Mouse (Mus musculus) Muller cell, postnatal 12 days (primary cell): Measurements from ENCODE around the gene Runx1.

Experiments
- DNase-seq: peaks from one replicate; pipeline ENCODE4 v3.0.0-alpha.2; 2015; ENCODE audit errors: inconsistent ontology term

Runx1 gene

DNA sequence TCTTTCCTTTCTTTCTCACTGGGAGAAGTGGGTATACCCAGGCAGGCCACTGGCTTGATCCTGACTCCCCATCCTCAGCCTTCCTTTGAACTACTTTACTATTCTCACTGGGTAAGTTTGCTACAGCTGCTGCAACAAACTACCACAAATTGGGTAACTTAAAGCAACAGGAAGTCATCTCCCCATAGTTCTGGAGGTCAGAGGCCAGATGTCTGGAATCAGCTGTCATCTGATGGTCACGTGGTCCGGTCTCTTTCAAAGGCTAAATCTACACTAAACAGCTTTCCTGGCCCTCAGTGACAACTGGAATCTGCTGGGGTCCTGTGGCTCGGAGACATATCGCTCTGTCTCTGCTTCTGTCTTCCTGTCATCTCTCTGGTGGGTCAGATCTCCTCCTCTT, 252.8 kb downstream of the Runx1 start:
- DNase-seq: no peak

DNA sequence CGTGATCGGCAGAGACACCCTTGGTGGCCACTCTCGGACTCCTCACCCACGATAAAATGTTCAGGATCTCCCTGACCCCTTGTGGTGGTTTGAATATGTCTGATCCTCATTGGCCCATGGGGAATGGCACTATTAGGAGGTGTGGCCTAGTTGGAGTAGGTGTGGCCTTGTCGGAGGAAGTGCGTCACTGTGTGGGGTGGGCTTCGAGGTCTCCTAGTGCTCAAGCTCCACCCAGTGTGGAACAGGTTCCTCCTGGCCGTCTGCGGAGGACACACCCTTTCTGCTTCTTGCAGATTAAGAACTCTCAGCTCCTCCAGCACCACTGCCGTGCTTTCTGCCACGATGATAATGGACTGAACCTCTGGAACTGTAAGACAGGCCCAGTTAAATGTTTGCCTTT, 254.7 kb downstream of the Runx1 start:
- DNase-seq: no peak

DNA sequence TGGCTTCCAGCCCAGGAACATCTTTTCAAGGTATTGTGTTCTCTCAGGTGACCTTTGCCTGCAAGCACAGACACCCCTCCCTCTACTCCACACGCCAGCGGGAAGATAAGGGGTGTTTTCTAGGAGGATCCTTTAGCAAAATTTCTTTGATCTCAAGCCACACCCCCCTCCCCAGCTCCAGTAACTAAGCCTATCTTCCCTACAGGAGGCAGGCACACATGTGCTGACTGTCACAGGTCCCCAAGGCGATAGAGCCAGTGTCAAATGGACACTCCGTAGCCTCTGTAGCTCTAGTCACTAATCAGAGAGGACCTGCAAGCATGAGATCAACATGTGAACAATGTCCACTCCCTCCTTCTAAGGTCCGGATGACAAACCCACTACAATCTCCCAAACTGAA, 259.8 kb downstream of the Runx1 start:
- no peak for DNase-seq

DNA sequence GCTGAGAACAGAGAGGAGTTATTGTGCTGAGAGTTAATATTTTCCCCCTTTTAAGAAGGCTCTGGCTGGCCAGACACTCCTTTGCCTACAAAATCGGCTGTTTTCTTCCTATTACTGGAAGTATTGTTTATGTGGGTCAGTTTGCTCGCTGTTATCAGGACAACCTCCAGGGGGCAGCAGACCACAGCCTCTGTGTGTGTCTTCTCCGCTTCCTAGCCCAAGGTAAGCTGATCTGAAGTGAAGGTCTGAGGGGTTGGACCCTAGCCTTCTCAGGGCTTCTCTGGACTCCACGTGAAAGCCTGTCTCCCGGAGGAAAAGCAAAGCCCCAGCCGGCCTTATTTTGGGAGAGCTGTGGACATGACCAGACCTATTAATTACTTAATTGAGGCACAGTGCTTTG, 260.2 kb downstream of the Runx1 start:
- peak; percentile 77 for DNase-seq

DNA sequence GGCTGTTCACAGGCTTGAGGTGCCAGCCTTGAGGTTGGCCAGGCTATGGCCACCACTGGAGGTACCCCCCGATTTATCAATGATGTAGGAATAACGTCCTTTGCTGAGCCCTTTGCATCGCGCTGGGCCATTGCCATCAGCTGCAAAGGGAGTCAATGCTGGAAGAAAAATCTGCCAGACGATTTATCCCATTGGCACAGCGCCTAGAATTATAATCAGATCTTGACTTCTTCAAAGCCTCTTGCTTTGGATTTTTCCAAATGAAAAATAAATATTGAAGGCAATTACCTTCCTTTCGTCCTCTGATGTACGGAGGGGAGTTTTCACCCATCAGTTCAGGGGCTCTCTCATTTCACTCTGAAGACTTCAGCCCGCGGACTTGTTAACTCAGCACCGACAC, 260.7 kb downstream of the Runx1 start:
- no peak for DNase-seq

DNA sequence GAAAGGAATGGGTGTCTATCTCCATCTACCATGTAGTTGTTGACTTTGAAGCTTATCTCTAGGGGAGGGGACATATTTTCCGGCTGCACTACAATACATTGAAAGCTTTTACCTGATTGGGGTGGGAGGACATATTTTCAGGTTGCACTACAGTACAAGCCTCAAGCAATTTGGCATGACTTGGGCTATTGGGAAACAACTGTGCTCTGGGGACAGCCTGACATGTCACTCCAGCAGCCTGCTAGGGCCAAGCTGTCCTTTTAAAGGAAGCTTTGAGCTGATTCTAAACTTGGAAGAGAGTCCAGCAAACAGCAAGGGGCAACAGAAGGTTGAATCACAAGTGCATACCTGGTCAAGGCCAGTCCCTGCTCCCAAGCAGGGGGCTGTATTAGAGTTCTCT, 270.9 kb downstream of the Runx1 start:
- no peak for DNase-seq

DNA sequence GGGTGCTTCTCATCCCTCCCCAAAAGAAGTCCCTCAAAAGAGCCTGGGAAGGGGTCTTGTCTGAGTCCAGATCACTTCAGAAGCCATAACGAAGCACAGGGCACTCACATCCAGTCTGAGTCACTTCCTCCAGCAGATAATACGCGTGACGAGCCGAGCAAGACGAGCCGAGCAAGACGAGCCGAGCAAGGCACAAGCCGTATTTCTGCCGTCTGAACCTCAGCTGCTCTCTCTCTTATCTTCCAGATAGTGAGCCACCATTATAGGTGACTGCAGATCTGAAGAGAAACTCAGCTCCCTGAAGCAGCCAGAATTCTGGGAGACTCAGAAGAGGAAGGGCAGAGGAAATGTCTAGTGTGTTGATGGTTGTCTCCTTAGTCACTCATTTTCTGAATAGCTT, 273.1 kb downstream of the Runx1 start:
- DNase-seq: no peak

DNA sequence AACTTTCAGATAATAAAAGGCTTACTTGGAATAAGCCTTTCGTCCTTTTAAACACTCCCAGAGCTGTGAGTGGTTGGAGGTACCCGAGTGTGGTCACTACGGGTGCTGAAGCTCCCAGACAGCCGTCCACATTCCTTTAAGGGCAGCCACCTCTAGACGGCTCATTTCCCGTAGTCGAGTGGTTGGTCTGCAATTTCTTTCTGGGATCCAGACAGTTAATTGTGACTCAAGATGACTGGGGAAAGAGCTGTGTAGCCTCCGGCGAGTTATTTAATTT, 273.9 kb downstream of the Runx1 start:
- no peak for DNase-seq
